Mouse (Mus musculus) testis, postnatal 14 days (tissue): Measurements from ENCODE around the gene Cdkl5.

Source experiments
- DNase-seq: peaks from one replicate; pipeline ENCODE4 v3.0.0; 2021; ENCODE audit warnings: low spot score

Gene Cdkl5

GRCm38 (mm10) chrX:160735650-160736049 is 258.9 kb downstream of the Cdkl5 start, which contains the start of gene Ppef1:
TSS of gene Ppef1 (minus strand) at chrX:160735765.
- no peak for DNase-seq
